Mouse (Mus musculus): ENCODE results near the gene Arhgdib. TPM values are rescaled to one million over a fixed set of nuclear protein-coding genes. Genes with fewer than 3 reads are reported as not detected.
"Not testable (repeated sequence)": the region's sequence is repeated elsewhere in the genome, so short reads cannot be mapped to it uniquely, and the experiment has no call there.

Arhgdib gene
- polyA plus RNA-seq, 1 experiment from 2014 or later = 21.6 TPM

DNA sequence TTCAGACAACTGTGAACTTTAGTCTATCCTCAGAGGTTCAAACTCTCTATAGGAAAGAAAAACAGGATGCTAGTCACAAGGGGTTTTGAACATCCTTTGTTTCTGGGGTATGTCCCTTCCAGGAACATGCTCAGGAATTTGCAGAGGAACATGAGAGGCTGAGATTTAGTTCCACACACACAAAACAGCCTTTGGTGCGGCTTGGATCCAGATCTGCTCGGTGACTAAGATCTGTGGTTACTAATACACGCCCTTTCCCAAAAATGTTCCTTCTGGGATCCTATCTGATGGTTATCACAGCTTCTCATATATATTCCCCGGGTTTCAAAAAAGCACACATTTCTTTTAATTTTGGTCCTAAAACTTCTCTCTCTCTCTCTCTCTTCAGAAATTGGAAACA is 43.9 kb downstream of the Arhgdib start:
- H3K4me1 ChIP-seq = no peaks in the 10 kb centered on the region
- WGBS = 90% methylated on average over 4 of the region's 4 CpGs
- H3K9me3 ChIP-seq = no peaks in the 10 kb centered on the region
- H3K36me3 ChIP-seq = no peaks in the 10 kb centered on the region
- H3K4me2 ChIP-seq (replicated peaks) = no peak overlapping the region
- ATAC-seq (ENCODE audit: low FRiP score, low read depth) = no peak
- no peak overlapping the region for H3K9ac ChIP-seq
- H3K4me3 ChIP-seq = no peak overlapping the region
- H3K27me3 ChIP-seq (replicated peaks) = no peaks in the 10 kb centered on the region
- H3K27ac ChIP-seq = no peak overlapping the region

DNA sequence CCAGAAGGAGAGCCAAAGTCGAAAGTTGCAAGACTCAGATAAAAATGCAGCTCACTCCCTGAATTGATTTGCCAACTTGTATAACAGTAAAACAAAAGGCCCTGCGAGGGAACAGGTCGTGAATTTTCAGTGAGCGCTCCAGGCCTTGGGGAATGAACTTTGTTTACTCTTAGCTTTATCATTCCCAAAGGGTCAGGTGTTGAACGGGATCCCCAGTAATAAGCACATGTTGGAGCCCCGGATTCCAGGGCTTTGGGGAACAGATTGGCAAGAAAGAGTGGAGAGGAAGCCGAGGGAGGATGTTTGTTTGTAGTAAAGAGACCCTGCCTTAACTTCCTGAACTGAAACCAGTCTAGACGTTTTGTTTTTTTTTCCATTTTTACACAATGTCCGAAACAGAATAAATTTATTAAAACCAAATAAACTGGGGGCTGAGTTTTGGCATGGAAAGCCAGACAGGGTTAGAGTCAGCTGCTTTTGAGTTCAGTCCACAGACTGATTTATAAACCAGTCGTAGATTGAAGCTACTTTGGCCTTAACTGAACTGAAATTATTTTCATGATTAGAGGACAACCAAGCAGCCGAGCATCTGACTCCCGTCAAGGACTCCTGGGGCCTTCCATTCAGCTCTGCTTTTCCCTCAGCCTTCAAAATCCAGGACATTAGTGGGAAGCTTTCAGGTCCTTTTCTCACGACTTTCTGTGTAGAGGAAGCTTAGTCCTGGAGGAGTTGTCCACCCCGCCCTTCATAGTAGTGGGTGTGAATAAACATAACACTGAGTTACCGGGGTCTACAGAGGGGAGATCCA is 47.0 kb downstream of the Arhgdib start:
- WGBS = 65% methylated on average over 15 of the region's 15 CpGs
- ATAC-seq (ENCODE audit: low FRiP score, low read depth) = no peak
- no peak overlapping the region for H3K9ac ChIP-seq
- H3K27ac ChIP-seq = no peak overlapping the region
- no peaks in the 10 kb centered on the region for H3K27me3 ChIP-seq (replicated peaks)
- H3K9me3 ChIP-seq = no peaks in the 10 kb centered on the region
- no peak overlapping the region for H3K4me3 ChIP-seq
- no peaks in the 10 kb centered on the region for H3K36me3 ChIP-seq
- no peak overlapping the region for H3K4me2 ChIP-seq (replicated peaks)
- H3K4me1 ChIP-seq = no peaks in the 10 kb centered on the region

DNA sequence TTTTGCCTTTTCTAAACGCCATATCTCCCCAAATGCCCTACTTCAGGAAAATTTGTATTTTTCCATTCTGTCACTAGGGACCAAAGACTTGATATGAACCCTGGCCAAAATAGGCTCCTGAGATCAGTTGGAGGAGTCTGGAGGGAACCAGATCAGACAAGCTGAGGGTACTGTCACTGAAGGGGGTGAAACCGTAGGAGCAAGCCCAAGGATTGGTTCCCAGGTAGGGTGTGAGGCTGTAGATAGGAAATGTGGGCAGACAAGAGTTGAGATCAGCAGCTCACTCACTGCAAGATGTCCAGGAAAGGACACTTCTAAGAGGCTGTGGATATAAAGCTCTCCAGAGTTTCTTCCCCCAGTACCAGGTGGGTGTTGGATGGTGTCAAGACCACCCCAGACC is 49.7 kb downstream of the Arhgdib start:
- Histone ChIP-seq H3K4me3 (no peak overlapping the region), H3K4me2 (replicated peaks) (no peak overlapping the region), H3K9me3 (no peaks in the 10 kb centered on the region), H3K4me1 (no peaks in the 10 kb centered on the region), H3K27me3 (replicated peaks) (no peaks in the 10 kb centered on the region), H3K27ac (no peak overlapping the region), H3K36me3 (no peaks in the 10 kb centered on the region), H3K9ac (no peak overlapping the region)
- WGBS = 88% methylated on average over 2 of the region's 2 CpGs
- ATAC-seq (ENCODE audit: low FRiP score, low read depth) = no peak

DNA sequence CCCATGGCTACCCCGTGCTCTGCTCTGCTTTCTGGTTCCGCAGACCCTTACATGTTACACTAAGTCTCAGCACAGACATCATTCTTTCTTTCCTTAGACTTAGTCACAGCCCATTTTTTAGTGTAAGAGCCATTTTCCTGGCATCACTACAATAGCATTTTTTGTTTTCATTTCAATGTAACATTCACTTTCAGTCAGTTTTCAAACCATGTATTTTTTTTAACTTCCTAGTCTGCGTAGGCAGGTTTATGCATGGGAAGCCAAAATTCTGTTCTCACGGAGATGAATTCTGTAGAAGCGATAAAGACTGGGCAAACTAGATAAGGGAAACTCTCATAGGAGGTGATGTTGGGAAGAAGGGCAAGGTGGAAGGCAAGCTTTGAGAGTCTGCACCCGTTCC is 52.1 kb downstream of the Arhgdib start:
- Histone ChIP-seq H3K4me1 (no peaks in the 10 kb centered on the region), H3K27ac (no peak overlapping the region), H3K4me3 (no peak overlapping the region), H3K4me2 (replicated peaks) (no peak overlapping the region), H3K36me3 (no peaks in the 10 kb centered on the region), H3K9me3 (no peaks in the 10 kb centered on the region), H3K27me3 (replicated peaks) (no peaks in the 10 kb centered on the region), H3K9ac (no peak overlapping the region)
- 92% methylated on average over 6 of the region's 6 CpGs for WGBS
- no peak for ATAC-seq (ENCODE audit: low FRiP score, low read depth)

DNA sequence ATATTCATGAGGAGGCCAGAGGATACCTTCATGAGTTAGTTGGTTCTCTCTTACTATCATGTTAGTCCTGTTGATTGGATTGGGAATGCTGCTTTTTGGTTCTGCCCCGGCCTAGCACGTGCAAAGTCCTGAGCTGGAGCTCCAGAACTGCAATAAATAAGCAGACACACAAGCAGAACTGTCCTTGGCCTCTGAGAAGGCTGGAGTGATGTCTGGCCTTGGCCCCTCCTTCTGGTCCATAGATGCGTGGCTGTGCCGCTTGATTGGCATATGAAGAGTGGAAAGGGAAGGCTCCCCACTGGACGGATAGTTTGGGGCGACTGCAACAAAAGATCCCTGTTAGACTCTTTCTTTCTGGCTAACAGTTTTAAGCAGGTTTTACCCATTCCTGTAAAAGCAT is 52.6 kb downstream of the Arhgdib start:
- no peaks in the 10 kb centered on the region for H3K36me3 ChIP-seq
- H3K27ac ChIP-seq = no peak overlapping the region
- H3K9ac ChIP-seq = no peak overlapping the region
- H3K9me3 ChIP-seq = no peaks in the 10 kb centered on the region
- H3K4me2 ChIP-seq (replicated peaks) = no peak overlapping the region
- WGBS = 90% methylated on average over 6 of the region's 6 CpGs
- no peak overlapping the region for H3K4me3 ChIP-seq
- ATAC-seq (ENCODE audit: low FRiP score, low read depth) = no peak
- no peaks in the 10 kb centered on the region for H3K4me1 ChIP-seq
- H3K27me3 ChIP-seq (replicated peaks) = no peaks in the 10 kb centered on the region

DNA sequence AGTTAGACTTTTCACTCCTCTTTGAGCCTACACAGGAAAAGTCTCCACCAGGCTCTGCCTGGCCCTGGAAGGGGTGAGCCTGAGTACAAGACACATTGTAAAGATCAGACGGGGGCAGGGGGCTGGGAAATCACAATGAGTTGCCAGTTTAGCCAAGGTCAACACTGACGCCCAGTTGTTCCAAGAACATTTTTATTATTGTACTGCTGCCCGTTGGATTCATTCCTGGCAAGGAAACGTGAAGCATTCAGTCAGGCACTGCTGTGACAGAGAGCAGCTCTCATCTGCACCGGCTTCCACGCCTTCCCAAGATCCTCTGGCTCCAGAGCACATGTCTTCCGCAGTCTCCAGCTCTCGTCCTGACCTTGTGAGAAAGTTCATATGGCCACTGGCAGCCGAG is 53.8 kb downstream of the Arhgdib start:
- ATAC-seq (ENCODE audit: low FRiP score, low read depth) = no peak
- 74% methylated on average over 9 of the region's 9 CpGs for WGBS
- Histone ChIP-seq H3K27me3 (replicated peaks) (no peaks in the 10 kb centered on the region), H3K36me3 (no peaks in the 10 kb centered on the region), H3K4me3 (no peak overlapping the region), H3K4me2 (replicated peaks) (no peak overlapping the region), H3K9ac (no peak overlapping the region), H3K4me1 (no peaks in the 10 kb centered on the region), H3K27ac (no peak overlapping the region), H3K9me3 (no peaks in the 10 kb centered on the region)

DNA sequence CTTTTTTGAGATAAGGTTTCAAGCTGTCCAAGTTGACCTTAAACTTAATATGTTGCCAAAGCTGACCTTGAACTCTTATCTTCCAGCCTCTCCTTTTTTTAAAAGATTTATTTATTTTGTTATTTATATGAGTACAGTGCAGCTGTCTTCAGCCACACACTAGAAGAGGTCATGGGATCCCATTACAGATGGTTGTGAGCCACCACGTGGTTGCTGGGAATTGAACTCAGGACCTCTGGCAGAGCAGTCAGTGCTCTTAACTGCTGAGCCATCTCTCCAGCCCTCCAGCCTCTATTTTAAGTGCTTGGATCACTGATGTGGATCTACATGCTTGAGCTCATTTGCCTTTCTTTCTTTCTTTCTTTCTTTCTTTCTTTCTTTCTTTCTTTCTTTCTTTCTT is 56.9 kb downstream of the Arhgdib start:
- not testable (repeated sequence) for H3K27me3 ChIP-seq (replicated peaks); H3K4me1 ChIP-seq; H3K36me3 ChIP-seq; H3K9me3 ChIP-seq; H3K9ac ChIP-seq; H3K27ac ChIP-seq; ATAC-seq (ENCODE audit: low FRiP score, low read depth); H3K4me3 ChIP-seq; H3K4me2 ChIP-seq (replicated peaks)
- WGBS = 65% methylated on average over 1 of the region's 1 CpGs

DNA sequence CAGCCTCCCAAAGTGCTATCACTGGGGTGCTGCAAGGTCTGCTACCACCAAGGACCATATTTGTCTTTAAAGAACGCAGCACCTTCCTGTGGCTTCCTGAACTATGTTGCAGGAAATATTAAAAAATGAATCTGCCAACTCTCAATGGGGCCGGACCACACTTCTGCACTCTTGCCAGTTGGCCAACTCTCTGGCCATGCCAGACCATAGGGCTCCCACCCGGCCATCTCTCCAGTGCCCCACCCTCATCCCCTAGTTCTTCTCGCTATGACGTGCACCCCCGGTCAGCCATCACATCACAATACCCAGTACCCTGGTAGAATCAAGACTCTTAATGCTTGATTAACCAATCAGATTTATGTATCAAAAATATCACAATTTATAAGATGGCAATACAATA is 57.7 kb downstream of the Arhgdib start:
- Histone ChIP-seq H3K27me3 (replicated peaks) (no peaks in the 10 kb centered on the region), H3K9me3 (no peaks in the 10 kb centered on the region), H3K4me2 (replicated peaks) (no peak overlapping the region), H3K4me1 (no peaks in the 10 kb centered on the region), H3K27ac (no peak overlapping the region), H3K9ac (no peak overlapping the region), H3K4me3 (no peak overlapping the region), H3K36me3 (no peaks in the 10 kb centered on the region)
- no peak for ATAC-seq (ENCODE audit: low FRiP score, low read depth)
- WGBS = 93% methylated on average over 6 of the region's 6 CpGs

DNA sequence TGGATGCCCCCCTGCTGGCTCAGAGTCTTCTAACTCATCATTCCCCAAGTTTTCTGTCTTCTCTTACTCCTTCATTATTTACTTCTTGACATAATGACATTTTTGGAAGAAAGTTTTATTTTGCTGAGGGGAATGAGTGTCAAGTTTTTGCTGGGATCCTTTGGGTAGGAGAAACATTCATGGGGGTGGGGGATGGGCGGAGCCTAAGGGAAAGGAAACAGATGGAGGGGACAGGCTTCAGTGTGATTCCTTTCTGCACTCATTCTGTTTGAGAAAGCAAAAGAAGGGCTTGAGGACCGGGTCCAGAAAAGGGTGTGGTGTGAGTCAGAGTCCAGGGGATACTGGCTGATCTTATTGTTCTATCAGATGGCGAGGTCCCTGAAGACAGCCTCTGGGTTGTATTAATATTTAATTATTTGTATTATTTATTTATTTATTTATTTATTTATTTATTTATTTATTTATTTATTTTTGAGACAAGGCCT is 58.2 kb downstream of the Arhgdib start:
- Histone ChIP-seq H3K4me1 (no peaks in the 10 kb centered on the region), H3K9me3 (no peaks in the 10 kb centered on the region), H3K27ac (no peak overlapping the region), H3K4me3 (no peak overlapping the region), H3K9ac (no peak overlapping the region), H3K27me3 (replicated peaks) (no peaks in the 10 kb centered on the region), H3K4me2 (replicated peaks) (no peak overlapping the region), H3K36me3 (no peaks in the 10 kb centered on the region)
- ATAC-seq (ENCODE audit: low FRiP score, low read depth) = no peak
- 89% methylated on average over 3 of the region's 3 CpGs for WGBS

DNA sequence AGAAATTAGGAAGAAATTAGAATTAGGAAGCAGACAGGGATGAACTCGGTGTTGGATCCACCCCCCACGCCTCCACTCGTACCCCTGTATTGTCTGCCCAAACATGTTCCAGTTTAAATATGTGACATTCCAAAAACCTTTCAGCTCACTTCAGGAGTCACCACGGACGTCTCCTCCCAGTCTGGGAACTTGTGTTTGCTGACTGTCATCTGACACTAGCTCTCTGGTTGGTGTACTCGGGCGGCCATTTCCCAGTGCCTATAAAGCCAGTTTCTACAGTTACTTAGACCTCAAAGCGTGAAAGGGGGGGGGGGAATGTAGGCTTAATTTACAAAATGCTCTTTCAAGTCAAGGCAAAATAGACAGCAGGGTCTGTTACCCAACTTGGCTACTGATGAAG is 60.0 kb downstream of the Arhgdib start:
- no peak overlapping the region for H3K4me2 ChIP-seq (replicated peaks)
- no peaks in the 10 kb centered on the region for H3K36me3 ChIP-seq
- H3K4me1 ChIP-seq = no peaks in the 10 kb centered on the region
- no peaks in the 10 kb centered on the region for H3K9me3 ChIP-seq
- H3K27ac ChIP-seq = no peak overlapping the region
- ATAC-seq (ENCODE audit: low FRiP score, low read depth) = no peak
- H3K27me3 ChIP-seq (replicated peaks) = no peaks in the 10 kb centered on the region
- 73% methylated on average over 8 of the region's 8 CpGs for WGBS
- H3K9ac ChIP-seq = no peak overlapping the region
- no peak overlapping the region for H3K4me3 ChIP-seq

DNA sequence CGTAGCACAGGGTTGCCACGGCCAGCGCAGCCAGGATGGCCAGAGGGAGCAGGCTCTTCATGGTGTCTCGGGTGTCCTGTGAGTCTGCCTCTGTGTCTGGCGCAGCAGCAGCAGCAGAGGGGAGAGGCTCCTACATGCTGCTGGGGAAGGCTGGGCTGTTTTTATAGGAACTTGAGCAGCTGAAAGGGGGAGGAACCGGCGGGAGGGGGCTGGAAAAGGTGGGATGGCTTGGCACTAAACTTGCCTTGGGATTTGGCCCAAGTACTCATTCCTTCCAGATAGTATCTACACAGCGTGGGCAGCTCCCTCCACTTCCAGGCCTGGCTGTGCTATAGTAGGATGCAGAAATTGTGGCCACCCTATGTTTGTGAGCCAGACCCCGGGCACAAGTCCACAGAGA is 66.0 kb downstream of the Arhgdib start, which contains the start of gene Mgp:
TSS of gene Mgp (minus strand) at position 154 of the 400 bp plus-strand sequence.
- Histone ChIP-seq H3K4me2 (replicated peaks) (0 out of 2 replicates have a peak within 1 kb of the TSS, but pooled peaks have one; percentile 12), H3K27me3 (replicated peaks) (no peaks in the 10 kb centered on the region), H3K4me3 (no peak within 1 kb of the TSS), H3K4me1 (no peaks in the 10 kb centered on the region), H3K9me3 (no peaks in the 10 kb centered on the region), H3K36me3 (no peaks in the 10 kb centered on the region), H3K9ac (no peak within 1 kb of the TSS), H3K27ac (no peak within 1 kb of the TSS)
- no peak for ATAC-seq (ENCODE audit: low FRiP score, low read depth)
- WGBS = 53% methylated on average over 9 of the region's 9 CpGs

DNA sequence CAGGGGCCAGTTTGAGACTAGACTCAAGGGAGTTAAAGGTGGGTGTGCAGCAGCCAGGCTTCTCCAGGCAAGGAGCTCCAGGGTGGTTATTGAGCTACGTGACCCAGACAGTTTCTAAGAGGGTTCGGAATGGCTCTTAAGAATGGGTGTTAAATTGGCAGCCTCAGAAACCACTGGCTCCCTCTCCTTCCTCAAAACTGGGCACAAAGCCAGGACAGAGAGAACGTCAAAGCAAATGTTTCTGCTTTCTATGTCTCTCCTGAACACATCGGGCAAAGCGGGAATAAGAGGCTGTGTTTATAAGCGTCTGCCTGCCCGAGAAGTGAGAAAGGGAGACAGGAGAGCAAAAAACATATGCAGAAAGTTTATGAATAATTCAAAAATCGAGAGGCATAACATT is 67.1 kb downstream of the Arhgdib start:
- Histone ChIP-seq H3K4me1 (no peaks in the 10 kb centered on the region), H3K4me2 (replicated peaks) (no peak overlapping the region), H3K27ac (no peak overlapping the region), H3K9me3 (no peaks in the 10 kb centered on the region), H3K36me3 (no peaks in the 10 kb centered on the region), H3K9ac (no peak overlapping the region), H3K4me3 (no peak overlapping the region), H3K27me3 (replicated peaks) (no peaks in the 10 kb centered on the region)
- WGBS = 67% methylated on average over 8 of the region's 8 CpGs
- no peak for ATAC-seq (ENCODE audit: low FRiP score, low read depth)
